Mouse (Mus musculus) NIH3T3 (cell line): ENCODE measurements around the gene Syn3.
A peak's percentile ranks its signal among the peaks of the same experiment; 100 is the strongest.
"Not testable (repeated sequence)": the region's sequence is repeated elsewhere in the genome, so short reads cannot be mapped to it uniquely, and the experiment has no call there.

ENCODE experiments used
- DNase-seq: peaks from one replicate; pipeline ENCODE4 v3.0.0-alpha.2; 2012; ENCODE audit warnings: low read depth

Syn3 gene

GRCm38 (mm10) chr10:86155344-86155743, 343.4 kb downstream of the Syn3 start:
- DNase-seq = no peak

- no peak for DNase-seq
Observed at GRCm38 (mm10) chr10:86153221-86153620, 345.5 kb downstream of the Syn3 start.

GRCm38 (mm10) chr10:86151357-86151756, 347.3 kb downstream of the Syn3 start:
- DNase-seq = peak; percentile 50

GRCm38 (mm10) chr10:86150076-86150475, 348.6 kb downstream of the Syn3 start:
- DNase-seq = no peak

- peak; percentile 80 for DNase-seq
Observed at GRCm38 (mm10) chr10:86149029-86149818, 349.5 kb downstream of the Syn3 start.

GRCm38 (mm10) chr10:86139061-86139681, 359.5 kb downstream of the Syn3 start:
- no peak for DNase-seq

- no peak for DNase-seq
Observed at GRCm38 (mm10) chr10:86137589-86138173, 361.0 kb downstream of the Syn3 start.

GRCm38 (mm10) chr10:86137106-86137505, 361.6 kb downstream of the Syn3 start:
- no peak for DNase-seq

DNA sequence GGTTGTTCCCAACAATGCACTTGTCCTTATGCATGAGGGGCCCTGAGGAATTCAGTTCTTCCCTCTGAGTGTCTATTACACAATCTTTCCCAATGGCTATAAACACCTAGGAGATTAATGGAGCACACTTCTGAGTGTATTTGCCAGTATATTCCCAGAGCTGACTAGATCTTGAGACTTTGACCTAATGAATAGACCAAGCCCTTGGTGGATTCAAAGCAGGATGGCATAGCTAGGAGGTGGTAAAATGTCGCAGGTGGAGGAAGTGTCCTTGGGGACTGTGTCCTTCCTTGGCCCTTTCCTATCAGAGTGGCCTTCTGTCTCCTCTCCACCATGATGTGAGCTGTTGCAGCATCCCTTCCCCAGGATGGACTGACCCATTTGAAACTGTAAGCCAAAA, 362.4 kb downstream of the Syn3 start:
- DNase-seq = no peak

DNA sequence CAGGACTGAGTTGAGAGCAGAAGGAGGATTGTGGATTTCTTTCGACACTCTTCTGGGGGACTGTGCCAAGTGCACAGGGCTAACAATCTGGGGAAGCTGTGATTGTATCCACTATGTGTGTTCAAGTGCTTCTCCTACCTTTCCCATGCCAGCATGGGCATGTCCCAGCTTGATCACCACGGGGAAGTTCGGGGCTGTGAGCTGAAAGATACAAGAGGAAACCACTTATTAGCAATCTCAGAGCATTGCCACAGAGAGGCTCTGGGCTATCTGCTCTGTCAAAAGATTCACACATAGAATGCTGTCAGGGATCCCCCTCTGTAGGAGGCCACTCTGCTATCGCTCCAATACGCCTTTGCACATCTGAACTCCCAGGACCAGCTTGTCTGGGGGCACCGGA, 363.8 kb downstream of the Syn3 start:
- DNase-seq = peak; percentile 45

GRCm38 (mm10) chr10:86134336-86134735, 364.4 kb downstream of the Syn3 start:
- no peak for DNase-seq

DNA sequence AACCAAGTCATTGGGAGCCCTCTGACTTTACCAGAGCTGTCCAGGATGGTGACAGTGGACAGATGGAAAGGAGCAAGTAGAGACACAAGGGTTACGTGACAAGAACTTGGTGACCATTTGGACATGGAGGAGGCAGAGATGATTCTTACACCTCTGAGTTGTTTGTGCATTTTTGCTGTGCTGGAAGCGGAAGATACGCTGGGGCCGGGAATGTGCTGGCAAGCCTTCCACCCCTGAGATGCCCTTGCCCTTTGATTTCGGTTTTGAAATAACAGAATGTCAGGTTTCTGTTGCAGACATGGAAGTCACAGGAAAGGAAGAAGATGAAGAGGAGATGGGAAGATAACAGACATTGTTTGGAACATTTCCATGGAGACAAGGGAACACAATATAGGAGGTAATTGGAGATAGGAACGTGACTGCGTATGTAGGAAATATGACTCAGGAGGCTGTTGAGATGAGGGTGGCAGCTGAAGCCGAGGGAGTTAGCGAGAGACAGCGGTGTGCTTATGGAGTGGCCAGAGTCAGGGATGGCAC, 366.2 kb downstream of the Syn3 start:
- DNase-seq = no peak

DNA sequence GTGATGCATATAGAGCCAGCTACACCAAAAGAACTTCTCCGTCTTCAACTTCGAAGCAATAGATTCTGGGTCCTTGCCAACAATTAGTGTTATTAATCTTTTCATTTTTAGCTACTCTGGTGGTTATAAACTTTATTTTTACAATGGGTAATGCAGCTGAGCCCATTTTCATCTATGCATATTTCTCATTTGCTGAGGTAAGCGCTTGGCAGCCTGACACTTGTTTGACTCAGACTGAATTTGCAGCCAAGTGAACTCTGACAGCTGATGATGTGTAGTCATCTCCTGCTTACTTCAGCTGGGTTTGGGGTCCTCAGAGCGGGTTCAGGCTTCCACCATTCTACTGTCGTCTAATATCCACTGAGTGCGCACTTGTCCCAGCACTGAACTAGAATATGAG, 369.6 kb downstream of the Syn3 start:
- DNase-seq = peak; percentile 81

DNA sequence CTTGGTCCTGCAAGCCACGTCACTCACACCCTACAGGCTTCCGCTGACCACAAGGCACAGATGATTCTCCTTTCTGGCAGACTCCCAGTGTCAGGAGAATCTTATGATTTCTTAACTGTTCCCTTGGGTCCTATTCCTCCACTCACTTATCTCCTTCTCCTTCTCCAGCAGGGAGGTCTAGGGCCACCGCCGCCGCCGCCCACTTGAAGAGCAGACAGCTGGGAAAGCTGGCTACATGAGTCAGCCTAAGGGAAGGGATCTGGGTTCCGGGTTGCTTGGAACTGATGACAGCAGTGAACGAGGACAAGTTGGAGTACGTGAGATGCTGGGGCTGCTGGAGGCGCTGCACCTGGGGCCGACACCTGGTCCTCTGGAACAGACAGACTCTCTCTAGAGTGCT, 372.2 kb downstream of the Syn3 start:
- peak; percentile 95 for DNase-seq

DNA sequence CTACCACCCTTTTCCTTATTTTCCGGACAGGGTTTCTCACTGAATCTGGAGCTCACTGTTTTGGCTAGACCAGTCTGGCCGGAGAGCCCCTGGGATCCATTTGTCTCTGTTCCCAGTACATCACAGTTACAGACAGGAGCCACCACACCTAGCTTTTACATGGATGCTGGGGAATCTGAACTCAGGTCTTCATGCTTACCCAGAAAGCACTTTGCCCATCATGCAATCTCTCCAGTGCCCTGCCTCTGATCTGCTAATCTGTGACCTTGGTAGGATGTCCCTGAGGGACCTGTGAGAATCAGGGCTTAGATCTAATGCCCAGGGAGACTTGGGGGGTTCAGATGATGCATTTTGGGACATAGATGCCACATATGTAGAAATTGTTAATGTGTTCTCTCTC, 373.3 kb downstream of the Syn3 start:
- DNase-seq = no peak

DNA sequence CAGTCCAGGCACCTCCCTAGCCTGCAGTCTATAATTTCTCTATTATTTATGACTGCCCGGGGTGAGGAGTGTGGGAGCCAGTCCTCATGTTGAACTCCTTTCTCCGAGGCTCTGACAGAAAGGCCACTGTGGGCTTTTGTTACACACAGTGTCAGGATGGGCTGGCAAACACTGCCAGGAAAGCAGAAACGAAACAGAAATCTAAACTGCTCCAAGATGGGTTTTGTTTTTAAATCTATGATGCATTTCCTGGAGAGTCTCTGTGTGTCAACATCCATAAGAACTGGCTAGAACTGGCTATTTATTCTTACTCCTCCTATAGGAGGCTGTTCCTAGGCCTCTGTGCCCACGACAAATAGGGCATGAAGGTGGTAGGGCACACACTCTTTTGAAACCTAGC, 374.6 kb downstream of the Syn3 start:
- peak; percentile 77 for DNase-seq

DNA sequence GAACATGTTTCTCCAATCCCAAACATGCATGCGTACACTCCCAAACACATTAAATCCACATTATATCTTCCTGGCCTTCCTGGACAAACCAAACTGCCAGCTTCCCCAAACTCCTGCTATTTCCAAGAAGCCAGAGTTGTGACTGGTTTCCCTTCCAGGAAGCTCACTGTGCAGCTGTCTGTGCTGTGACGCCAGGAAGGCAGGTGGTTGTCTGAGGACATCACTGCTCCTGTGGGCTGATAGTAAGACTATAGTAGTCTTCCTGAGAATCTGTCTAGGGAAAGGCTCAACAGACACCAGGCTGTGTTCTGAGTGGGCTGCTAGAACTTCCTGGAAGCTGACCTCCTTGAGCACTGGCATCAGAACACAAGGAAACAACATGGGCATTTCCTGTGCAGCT, 375.5 kb downstream of the Syn3 start:
- no peak for DNase-seq

DNA sequence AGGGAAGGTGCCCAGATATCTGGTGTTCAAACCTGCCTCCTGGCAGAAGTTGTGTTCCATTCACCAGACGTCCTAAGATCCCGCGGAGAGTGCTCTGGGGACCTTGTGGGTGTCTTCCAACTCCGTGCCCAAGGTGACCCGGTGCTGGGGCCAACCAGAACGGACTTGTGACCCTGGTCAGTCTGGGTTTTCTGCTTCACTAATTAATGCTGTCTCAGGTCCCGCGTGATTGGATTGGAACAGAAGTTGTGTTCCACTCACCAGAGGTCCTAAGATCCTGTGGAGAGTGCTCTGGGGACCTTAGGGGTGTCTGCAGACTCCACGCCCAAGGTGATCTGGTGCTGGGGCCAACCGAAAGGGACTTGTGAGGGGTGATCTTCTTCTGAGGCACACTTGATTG, 376.2 kb downstream of the Syn3 start:
- DNase-seq = not testable (repeated sequence)

- peak; percentile 60 for DNase-seq
Observed at GRCm38 (mm10) chr10:86116268-86116667, 382.4 kb downstream of the Syn3 start.

DNA sequence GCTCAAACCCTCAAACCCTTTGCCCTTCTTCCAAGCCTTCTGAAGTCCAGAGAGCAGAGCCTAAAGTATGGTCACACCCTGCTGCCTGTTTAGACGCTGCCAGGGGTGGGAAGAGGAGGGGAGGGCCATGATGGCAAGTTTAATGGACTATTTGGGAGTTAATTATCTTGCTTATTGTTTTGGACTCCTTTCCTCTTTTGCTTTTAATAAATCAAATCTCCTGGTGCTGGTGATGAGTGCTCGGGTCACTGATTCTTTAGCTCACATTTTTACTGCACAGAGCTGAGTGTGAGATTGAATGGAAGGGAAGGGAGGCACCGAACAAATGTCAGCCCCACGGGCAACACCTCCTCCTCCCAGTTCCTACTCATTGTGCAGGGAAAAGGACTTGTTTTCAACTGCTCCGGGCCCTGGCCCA, 384.3 kb downstream of the Syn3 start:
- no peak for DNase-seq

GRCm38 (mm10) chr10:86108797-86109196, 389.9 kb downstream of the Syn3 start:
- DNase-seq = no peak

DNA sequence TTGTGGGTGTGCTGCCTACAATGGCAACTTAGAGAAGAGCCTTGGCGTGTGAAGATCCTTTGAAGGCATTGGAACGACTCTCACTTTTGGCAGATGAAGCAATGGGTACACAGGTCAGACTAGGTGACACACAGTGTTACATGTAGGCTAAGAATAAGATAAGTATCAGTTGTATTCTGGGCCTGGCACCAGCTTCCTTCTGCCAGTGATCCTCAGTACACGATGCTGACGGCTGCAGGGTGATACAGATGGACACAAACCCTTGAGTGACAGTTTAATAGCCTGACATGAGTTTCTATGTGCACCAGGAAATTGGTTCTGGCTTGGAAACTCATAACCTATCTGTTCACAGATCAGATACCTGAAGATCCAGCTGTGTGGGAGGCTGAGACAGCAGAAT, 391.0 kb downstream of the Syn3 start:
- no peak for DNase-seq

GRCm38 (mm10) chr10:86103976-86104375, 394.7 kb downstream of the Syn3 start:
- DNase-seq = peak; percentile 87
